Mouse (Mus musculus): ENCODE measurements around the gene Runx1. TPM values are rescaled to one million over a fixed set of nuclear protein-coding genes. Genes with fewer than 3 reads are reported as not detected.

The Runx1 gene
- total and polyA plus RNA-seq, 3 experiments, result 3.1 to 10.9 (median 4.7) TPM

- Histone ChIP-seq H3K4me3 (replicated peaks in 1 of 3; ENCODE audit: low read depth in 2 of 3, low read length in 2 of 3, poor library complexity in 1 of 3) (no peak overlapping the region), H3K27me3 (replicated peaks) (no peaks in the 10 kb centered on the region), H3K79me2 (replicated peaks; ENCODE audit: control insufficient read depth, extremely low read depth, insufficient read depth, poor library complexity, severe bottlenecking) (no peaks in the 10 kb centered on the region), H3K4me1 (ENCODE audit: control insufficient read depth in 1 of 2, insufficient read depth in 2 of 2) (peaks cover 4 to 21% of the 10 kb centered on the region in 2 experiments; a peak in 3 of 4 replicates), H3K27ac (ENCODE audit: insufficient read depth, low read depth) (no peak overlapping the region), H3K9me3 (replicated peaks; ENCODE audit: low read length) (no peaks in the 10 kb centered on the region), H3K4me2 (ENCODE audit: insufficient read depth, low read depth, poor library complexity, severe bottlenecking) (no peak overlapping the region), H3K9ac (ENCODE audit: insufficient read depth, low read depth) (no peak overlapping the region), H3K36me3 (replicated peaks in 1 of 2; ENCODE audit: control insufficient read depth in 1 of 2, insufficient read depth in 1 of 2, low read length in 1 of 2) (peaks cover 0 to 47% of the 10 kb centered on the region in 2 experiments)
- no peak for DNase-seq (ENCODE audit: extremely low read depth)
- dilution Hi-C loops (cut with MboI; ENCODE audit: extremely low pct_ligation_motif_present, extremely low pct_unique_long_range_greater_than_20kb, low sequenced_read_pairs), result no loop called here
- TF ChIP-seq BHLHE40 (IDR thresholded peaks at IDR 0.05; ENCODE audit: low read depth, low read length) (no peak), CHD1 (IDR thresholded peaks at IDR 0.05; ENCODE audit: low read depth, low read length) (no peak), NRF1 (IDR thresholded peaks at IDR 0.05; ENCODE audit: low read depth, low read length) (no peak), EP300 (IDR thresholded peaks at IDR 0.05; ENCODE audit: low read length) (no peak)
- in situ Hi-C loops (cut with MboI; ENCODE audit: low pct_ligation_motif_present, low pct_unique_long_range_greater_than_20kb, low sequenced_read_pairs), result no loop called here
These were observed 31.8 kb downstream of the Runx1 start for GRCm38 (mm10) chr16:92794197-92794596.

- dilution Hi-C loops (cut with MboI; ENCODE audit: extremely low pct_ligation_motif_present, extremely low pct_unique_long_range_greater_than_20kb, low sequenced_read_pairs), result no loop called here
- no peaks in the 10 kb centered on the region for H3K9me3 ChIP-seq (replicated peaks; ENCODE audit: low read length)
- no peaks in the 10 kb centered on the region for H3K79me2 ChIP-seq (replicated peaks; ENCODE audit: control insufficient read depth, extremely low read depth, insufficient read depth, poor library complexity, severe bottlenecking)
- no peak overlapping the region for H3K4me2 ChIP-seq (ENCODE audit: insufficient read depth, low read depth, poor library complexity, severe bottlenecking)
- peaks cover 0 to 48% of the 10 kb centered on the region in 2 experiments for H3K36me3 ChIP-seq (replicated peaks in 1 of 2; ENCODE audit: control insufficient read depth in 1 of 2, insufficient read depth in 1 of 2, low read length in 1 of 2)
- H3K27ac ChIP-seq (ENCODE audit: insufficient read depth, low read depth), result no peak overlapping the region
- no peak for TF ChIP-seq RCOR1 (conservative IDR thresholded peaks at IDR 0.05; ENCODE audit: low read depth, low read length)
- TF ChIP-seq MXI1 (IDR thresholded peaks at IDR 0.05; ENCODE audit: low read depth, low read length), result no peak
- TF ChIP-seq CHD1 (IDR thresholded peaks at IDR 0.05; ENCODE audit: low read depth, low read length), result no peak
- TF ChIP-seq MAX (IDR thresholded peaks at IDR 0.05; ENCODE audit: low read length), result no peak
- no peak for TF ChIP-seq MAZ (IDR thresholded peaks at IDR 0.05; ENCODE audit: low read depth, low read length)
- TF ChIP-seq RAD21 (IDR thresholded peaks at IDR 0.05; ENCODE audit: low read depth, low read length), result no peak
- no peak for TF ChIP-seq EP300 (IDR thresholded peaks at IDR 0.05; ENCODE audit: low read length)
- TF ChIP-seq BHLHE40 (IDR thresholded peaks at IDR 0.05; ENCODE audit: low read depth, low read length), result no peak
- no peak for TF ChIP-seq JUND (conservative IDR thresholded peaks at IDR 0.05; ENCODE audit: low read depth, low read length)
- TF ChIP-seq SMC3 (IDR thresholded peaks at IDR 0.05; ENCODE audit: low read depth, low read length), result no peak
- no peak for TF ChIP-seq TCF12 (IDR thresholded peaks at IDR 0.05; ENCODE audit: low read depth, low read length)
- no peak for TF ChIP-seq ZC3H11A (IDR thresholded peaks at IDR 0.05; ENCODE audit: low read depth, low read length)
- H3K4me1 ChIP-seq (ENCODE audit: control insufficient read depth in 1 of 2, insufficient read depth in 2 of 2), result peaks cover 4 to 21% of the 10 kb centered on the region in 2 experiments; a peak in 3 of 4 replicates
- no peak overlapping the region for H3K9ac ChIP-seq (ENCODE audit: insufficient read depth, low read depth)
- no peak overlapping the region for H3K4me3 ChIP-seq (replicated peaks in 1 of 3; ENCODE audit: low read depth in 2 of 3, low read length in 2 of 3, poor library complexity in 1 of 3)
- H3K27me3 ChIP-seq (replicated peaks), result no peaks in the 10 kb centered on the region
- DNase-seq (ENCODE audit: extremely low read depth), result no peak
- in situ Hi-C loops (cut with MboI; ENCODE audit: low pct_ligation_motif_present, low pct_unique_long_range_greater_than_20kb, low sequenced_read_pairs), result no loop called here
These were observed 32.2 kb downstream of the Runx1 start for GRCm38 (mm10) chr16:92793741-92794140.

- Histone ChIP-seq H3K36me3 (replicated peaks in 1 of 2; ENCODE audit: control insufficient read depth in 1 of 2, insufficient read depth in 1 of 2, low read length in 1 of 2) (peaks cover 0 to 53% of the 10 kb centered on the region in 2 experiments), H3K4me3 (replicated peaks in 1 of 3; ENCODE audit: low read depth in 2 of 3, low read length in 2 of 3, poor library complexity in 1 of 3) (no peak overlapping the region), H3K4me1 (ENCODE audit: control insufficient read depth in 1 of 2, insufficient read depth in 2 of 2) (peaks cover 9 to 28% of the 10 kb centered on the region in 2 experiments), H3K27me3 (replicated peaks) (no peaks in the 10 kb centered on the region), H3K79me2 (replicated peaks; ENCODE audit: control insufficient read depth, extremely low read depth, insufficient read depth, poor library complexity, severe bottlenecking) (no peaks in the 10 kb centered on the region), H3K9me3 (replicated peaks; ENCODE audit: low read length) (no peaks in the 10 kb centered on the region), H3K4me2 (ENCODE audit: insufficient read depth, low read depth, poor library complexity, severe bottlenecking) (no peak overlapping the region), H3K27ac (ENCODE audit: insufficient read depth, low read depth) (no peak overlapping the region), H3K9ac (ENCODE audit: insufficient read depth, low read depth) (no peak overlapping the region)
- in situ Hi-C loops (cut with MboI; ENCODE audit: low pct_ligation_motif_present, low pct_unique_long_range_greater_than_20kb, low sequenced_read_pairs), result no loop called here
- TF ChIP-seq POLR2AphosphoS2 (IDR thresholded peaks at IDR 0.05; ENCODE audit: low read depth, low read length) (no peak), SIN3A (IDR thresholded peaks at IDR 0.05; ENCODE audit: low read length) (no peak), NELFE (IDR thresholded peaks at IDR 0.05; ENCODE audit: low read depth, low read length) (no peak)
- dilution Hi-C loops (cut with MboI; ENCODE audit: extremely low pct_ligation_motif_present, extremely low pct_unique_long_range_greater_than_20kb, low sequenced_read_pairs), result no loop called here
- no peak for DNase-seq (ENCODE audit: extremely low read depth)
These were observed 33.0 kb downstream of the Runx1 start for GRCm38 (mm10) chr16:92792905-92793304.
